Mouse (Mus musculus): ENCODE results near the gene Nmbr. TPM values are rescaled to one million over a fixed set of nuclear protein-coding genes. Genes with fewer than 3 reads are reported as not detected.

Gene Nmbr
- polyA plus RNA-seq (2011; ENCODE audit: insufficient read depth, insufficient read length, low replicate concordance, missing spikeins): not detected in 2 replicates

GRCm38 (mm10) chr10:14705072-14706066 is at the start of gene Nmbr, which contains the start of gene Vta1:
Gene Nmbr, plus strand, starts transcription at chr10:14705591.
Gene Vta1, minus strand, starts transcription at chr10:14705560.
- no peaks in the 10 kb centered on the region for H3K4me1 ChIP-seq (ENCODE audit: control insufficient read depth, insufficient read depth, low read length)
- under 1% methylated on average over 50 of the region's 50 CpGs for WGBS

GRCm38 (mm10) chr10:14660875-14661274 is 44.5 kb upstream of the Nmbr start:
- no peak for TF ChIP-seq CTCF (IDR thresholded peaks at IDR 0.05; ENCODE audit: control insufficient read depth, insufficient read depth, low read length)
- TF ChIP-seq POLR2A (IDR thresholded peaks at IDR 0.05; ENCODE audit: borderline replicate concordance, control insufficient read depth, low read depth, low read length): no peak
- WGBS: 89% methylated on average over 2 of the region's 2 CpGs
- no peaks in the 10 kb centered on the region for H3K4me1 ChIP-seq (ENCODE audit: control insufficient read depth, insufficient read depth, low read length)
- no peak overlapping the region for H3K4me3 ChIP-seq (replicated peaks; ENCODE audit: control insufficient read depth, low read depth, low read length)
- H3K27ac ChIP-seq (ENCODE audit: control insufficient read depth, insufficient read depth, low read depth, low read length, poor library complexity): no peak overlapping the region

More at GRCm38 (mm10) chr10:14705072-14706066, at the start of gene Nmbr, which contains the start of gene Vta1:
- Histone ChIP-seq H3K4me3 (replicated peaks; ENCODE audit: control insufficient read depth, low read depth, low read length) (peak within 1 kb of the TSS; percentile 92), H3K27ac (ENCODE audit: control insufficient read depth, insufficient read depth, low read depth, low read length, poor library complexity) (peak within 1 kb of the TSS; percentile 60)
- peak; percentile 60; the same call in 1 of the 2 replicates for TF ChIP-seq POLR2A (IDR thresholded peaks at IDR 0.05; ENCODE audit: borderline replicate concordance, control insufficient read depth, low read depth, low read length)
- TF ChIP-seq CTCF (IDR thresholded peaks at IDR 0.05; ENCODE audit: control insufficient read depth, insufficient read depth, low read length): peak; percentile 78

- no peak for TF ChIP-seq CTCF (IDR thresholded peaks at IDR 0.05; ENCODE audit: control insufficient read depth, insufficient read depth, low read length)
- TF ChIP-seq POLR2A (IDR thresholded peaks at IDR 0.05; ENCODE audit: borderline replicate concordance, control insufficient read depth, low read depth, low read length): no peak
These were observed 39.2 kb upstream of the Nmbr start for GRCm38 (mm10) chr10:14666147-14666546.

GRCm38 (mm10) chr10:14685663-14686062 is 19.7 kb upstream of the Nmbr start:
- H3K27ac ChIP-seq (ENCODE audit: control insufficient read depth, insufficient read depth, low read depth, low read length, poor library complexity): no peak overlapping the region
- TF ChIP-seq CTCF (IDR thresholded peaks at IDR 0.05; ENCODE audit: control insufficient read depth, insufficient read depth, low read length) (no peak), POLR2A (IDR thresholded peaks at IDR 0.05; ENCODE audit: borderline replicate concordance, control insufficient read depth, low read depth, low read length) (no peak)
- no peak overlapping the region for H3K4me3 ChIP-seq (replicated peaks; ENCODE audit: control insufficient read depth, low read depth, low read length)
- no peaks in the 10 kb centered on the region; the same call in 1 of the 2 replicates for H3K4me1 ChIP-seq (ENCODE audit: control insufficient read depth, insufficient read depth, low read length)
- WGBS: 94% methylated on average over 1 of the region's 1 CpGs

More at GRCm38 (mm10) chr10:14666147-14666546, 39.2 kb upstream of the Nmbr start:
- Histone ChIP-seq H3K4me1 (ENCODE audit: control insufficient read depth, insufficient read depth, low read length) (no peaks in the 10 kb centered on the region), H3K4me3 (replicated peaks; ENCODE audit: control insufficient read depth, low read depth, low read length) (no peak overlapping the region), H3K27ac (ENCODE audit: control insufficient read depth, insufficient read depth, low read depth, low read length, poor library complexity) (no peak overlapping the region)
- WGBS: 90% methylated on average over 2 of the region's 2 CpGs

GRCm38 (mm10) chr10:14688785-14689442 is 16.5 kb upstream of the Nmbr start:
- WGBS: 65% methylated on average over 6 of the region's 6 CpGs
- H3K27ac ChIP-seq (ENCODE audit: control insufficient read depth, insufficient read depth, low read depth, low read length, poor library complexity): no peak overlapping the region

GRCm38 (mm10) chr10:14690349-14690748 is 15.0 kb upstream of the Nmbr start:
- Histone ChIP-seq H3K27ac (ENCODE audit: control insufficient read depth, insufficient read depth, low read depth, low read length, poor library complexity) (no peak overlapping the region), H3K4me1 (ENCODE audit: control insufficient read depth, insufficient read depth, low read length) (no peaks in the 10 kb centered on the region; the same call in 1 of the 2 replicates), H3K4me3 (replicated peaks; ENCODE audit: control insufficient read depth, low read depth, low read length) (no peak overlapping the region)
- TF ChIP-seq CTCF (IDR thresholded peaks at IDR 0.05; ENCODE audit: control insufficient read depth, insufficient read depth, low read length) (no peak), POLR2A (IDR thresholded peaks at IDR 0.05; ENCODE audit: borderline replicate concordance, control insufficient read depth, low read depth, low read length) (no peak)
- WGBS: 82% methylated on average over 3 of the region's 3 CpGs

More at GRCm38 (mm10) chr10:14688785-14689442, 16.5 kb upstream of the Nmbr start:
- TF ChIP-seq POLR2A (IDR thresholded peaks at IDR 0.05; ENCODE audit: borderline replicate concordance, control insufficient read depth, low read depth, low read length) (no peak), CTCF (IDR thresholded peaks at IDR 0.05; ENCODE audit: control insufficient read depth, insufficient read depth, low read length) (no peak)
- H3K4me1 ChIP-seq (ENCODE audit: control insufficient read depth, insufficient read depth, low read length): no peaks in the 10 kb centered on the region; the same call in 1 of the 2 replicates
- H3K4me3 ChIP-seq (replicated peaks; ENCODE audit: control insufficient read depth, low read depth, low read length): no peak overlapping the region

GRCm38 (mm10) chr10:14703239-14703638 is 2.2 kb upstream of the Nmbr start:
- H3K27ac ChIP-seq (ENCODE audit: control insufficient read depth, insufficient read depth, low read depth, low read length, poor library complexity): no peak overlapping the region
- WGBS: 93% methylated on average over 1 of the region's 1 CpGs
- no peak for TF ChIP-seq POLR2A (IDR thresholded peaks at IDR 0.05; ENCODE audit: borderline replicate concordance, control insufficient read depth, low read depth, low read length)
- TF ChIP-seq CTCF (IDR thresholded peaks at IDR 0.05; ENCODE audit: control insufficient read depth, insufficient read depth, low read length): no peak

More at GRCm38 (mm10) chr10:14703239-14703638, 2.2 kb upstream of the Nmbr start:
- Histone ChIP-seq H3K4me3 (replicated peaks; ENCODE audit: control insufficient read depth, low read depth, low read length) (no peak overlapping the region), H3K4me1 (ENCODE audit: control insufficient read depth, insufficient read depth, low read length) (no peaks in the 10 kb centered on the region)

Data from bone marrow, adult 2 months (tissue).